In genomic region chr7:5060944-5061773, GRCm38 (mm10) we compare ENCODE assay signal across 8 mouse cellular contexts. TPM values are rescaled to one million over a fixed set of nuclear protein-coding genes. Genes with fewer than 3 reads are reported as not detected.
DNase-seq lines count a peak whose midpoint lies in the region; ATAC-seq lines count a peak whose summit lies in the region.

No protein-coding gene starts in this region.

- ATAC-seq in megakaryocyte progenitor cell, adult 5-6 weeks (replicated peaks; ENCODE audit: poor library complexity) = peak; percentile 63

- DNase-seq in adipocyte (ENCODE audit: low spot score) = peak; percentile 96
- DNase-seq in embryo, embryonic 10 days (ENCODE audit: low spot score) = peak; percentile 99
- peak; percentile 99 for DNase-seq in gastrocnemius, postnatal 10 days
- DNase-seq in induced T-regulatory cell, adult 2 months (ENCODE audit: low read depth) = peak; percentile 99
- peak; percentile 96 to 99 for DNase-seq in left cerebral cortex, adult 9 months (ENCODE audit: low spot score in 2 of 2)
- DNase-seq in right cerebral cortex, postnatal 14 days = peak; percentile 100
- DNase-seq in urinary bladder, postnatal 36 days (ENCODE audit: low spot score in 2 of 2) = peak; percentile 96 to 97

RNA-seq across cellular contexts. Expression of gene U2af2, which starts 0.8 kb away (rescaled TPM):
- total RNA-seq in gastrocnemius, postnatal 10 days (2021) = 10 to 100 TPM; 70.2 to 94.0 TPM
- 99.3 TPM in 2 replicates for total RNA-seq in megakaryocyte progenitor cell, adult 5-6 weeks (2015)
- total RNA-seq in megakaryocyte progenitor cell, adult 5-6 weeks (2017) = 225 and 247 TPM in 2 replicates

RNA-seq across cellular contexts. Expression of gene Zfp580, which starts 9.8 kb away (rescaled TPM):
- total RNA-seq in gastrocnemius, postnatal 10 days (2021) = 1 to 10 TPM; 7.3 to 10.0 TPM
- total RNA-seq in megakaryocyte progenitor cell, adult 5-6 weeks (2015) = 2.3 and 3.0 TPM in 2 replicates
- 0.24 and 0.67 TPM in 2 replicates for total RNA-seq in megakaryocyte progenitor cell, adult 5-6 weeks (2017)

RNA-seq across cellular contexts. Expression of gene Epn1, which starts 18.9 kb away (rescaled TPM):
- total RNA-seq in gastrocnemius, postnatal 10 days (2021) = 100 to 1,000 TPM in 1 of 2 experiments, 10 to 100 TPM in 1; 96.7 to 110 TPM
- total RNA-seq in megakaryocyte progenitor cell, adult 5-6 weeks (2015) = 41.0 and 42.0 TPM in 2 replicates
- total RNA-seq in megakaryocyte progenitor cell, adult 5-6 weeks (2017) = 37.0 and 51.5 TPM in 2 replicates

RNA-seq across cellular contexts. Expression of gene Zfp784, which starts 22.9 kb away (rescaled TPM):
- 1 to 10 TPM; 4.9 to 6.0 TPM for total RNA-seq in gastrocnemius, postnatal 10 days (2021)
- total RNA-seq in megakaryocyte progenitor cell, adult 5-6 weeks (2015) = 0.72 and 1.5 TPM in 2 replicates
- total RNA-seq in megakaryocyte progenitor cell, adult 5-6 weeks (2017) = 1.6 and 1.7 TPM in 2 replicates

RNA-seq across cellular contexts. Expression of gene 4632433K11Rik, which starts 27.2 kb away (rescaled TPM):
- total RNA-seq in gastrocnemius, postnatal 10 days (2021) = under 1 TPM in 1 of 2 experiments, not detected in 1; 0.49 TPM
- total RNA-seq in megakaryocyte progenitor cell, adult 5-6 weeks (2015) = not detected in 2 replicates
- total RNA-seq in megakaryocyte progenitor cell, adult 5-6 weeks (2017) = 0.88 TPM in 1 of 2 replicates, not detected in the other

Comparison
In these comparisons a context has a peak if more than half of its experiments do, and no peak if none do; other contexts are left out.
1. Peak in every context shown above with its lines: DNase-seq and ATAC-seq.